Mouse (Mus musculus): Measurements from ENCODE around the gene Rhoh.
A peak's percentile ranks its signal among the peaks of the same experiment; 100 is the strongest.

Rhoh gene

GRCm38 (mm10) chr5:65930171-65930570 is 69.2 kb downstream of the Rhoh start:
- DNase-seq (ENCODE audit: low spot score): no peak

GRCm38 (mm10) chr5:65933258-65933657 is 72.2 kb downstream of the Rhoh start:
- DNase-seq (ENCODE audit: low spot score): no peak

- no peak for DNase-seq (ENCODE audit: low spot score)
These were observed 72.8 kb downstream of the Rhoh start for GRCm38 (mm10) chr5:65933764-65934163.

- DNase-seq (ENCODE audit: low spot score): no peak
These were observed 73.8 kb downstream of the Rhoh start, which contains the start of gene Chrna9 for GRCm38 (mm10) chr5:65934783-65935182. Chrna9 (plus strand) TSS chr5:65934921.

- no peak for DNase-seq (ENCODE audit: low spot score)
These were observed 76.2 kb downstream of the Rhoh start for GRCm38 (mm10) chr5:65937011-65937726.

- DNase-seq (ENCODE audit: low spot score): peak; percentile 87
These were observed 77.1 kb downstream of the Rhoh start for GRCm38 (mm10) chr5:65937998-65938715.

- DNase-seq (ENCODE audit: low spot score): no peak
These were observed 80.1 kb downstream of the Rhoh start for GRCm38 (mm10) chr5:65941145-65941544.

Measured in urinary bladder, postnatal 14 days (tissue).